Mouse (Mus musculus) heart, adult 9 months (tissue): ENCODE measurements around the gene Tmem208.
A peak's percentile ranks its signal among the peaks of the same experiment; 100 is the strongest.
"Not testable (repeated sequence)": the region's sequence is repeated elsewhere in the genome, so short reads cannot be mapped to it uniquely, and the experiment has no call there.

Experiments used
- DNase-seq, 2 experiments: peaks; one replicate each; pipeline ENCODE4 v3.0.0; 2022; ENCODE audit warnings: low spot score in 2 of 2

The Tmem208 gene

GRCm38 (mm10) chr8:105326141-105326672 is at the start of gene Tmem208, which contains the start of gene Lrrc29:
Tmem208 (plus strand) TSS chr8:105326354.
Lrrc29 (minus strand) TSS chr8:105326278.
- peak; percentile 90 to 96 for DNase-seq

GRCm38 (mm10) chr8:105278911-105279334 is 47.2 kb upstream of the Tmem208 start:
- DNase-seq, result peak; percentile 70 to 81

GRCm38 (mm10) chr8:105280567-105280966 is 45.6 kb upstream of the Tmem208 start:
- DNase-seq, result no peak

GRCm38 (mm10) chr8:105281821-105282220 is 44.3 kb upstream of the Tmem208 start:
- DNase-seq, result no peak

- DNase-seq, result no peak
These were observed 43.9 kb upstream of the Tmem208 start for GRCm38 (mm10) chr8:105282239-105282638.

GRCm38 (mm10) chr8:105283074-105283473 is 43.1 kb upstream of the Tmem208 start:
- DNase-seq, result no peak

- no peak for DNase-seq
These were observed 40.6 kb upstream of the Tmem208 start for GRCm38 (mm10) chr8:105285514-105285913.

- no peak for DNase-seq
These were observed 39.2 kb upstream of the Tmem208 start for GRCm38 (mm10) chr8:105286907-105287306.

GRCm38 (mm10) chr8:105288231-105288630 is 37.9 kb upstream of the Tmem208 start:
- DNase-seq, result no peak

GRCm38 (mm10) chr8:105288958-105289732 is 37.0 kb upstream of the Tmem208 start:
- DNase-seq, result peak; percentile 91 to 92

- no peak for DNase-seq
These were observed 36.2 kb upstream of the Tmem208 start, which contains the start of gene 4931428F04Rik for GRCm38 (mm10) chr8:105289805-105290460. 4931428F04Rik (minus strand) TSS chr8:105289864.

- peak; percentile 65 to 82 for DNase-seq
These were observed 35.4 kb upstream of the Tmem208 start for GRCm38 (mm10) chr8:105290554-105291314.

GRCm38 (mm10) chr8:105291364-105291763 is 34.8 kb upstream of the Tmem208 start:
- DNase-seq, result not testable (repeated sequence)

- DNase-seq, result not testable (repeated sequence)
These were observed 34.4 kb upstream of the Tmem208 start for GRCm38 (mm10) chr8:105291802-105292201.

- DNase-seq, result no peak
These were observed 33.7 kb upstream of the Tmem208 start for GRCm38 (mm10) chr8:105292471-105292870.

GRCm38 (mm10) chr8:105293405-105293804 is 32.7 kb upstream of the Tmem208 start:
- no peak for DNase-seq

- DNase-seq, result no peak
These were observed 31.4 kb upstream of the Tmem208 start for GRCm38 (mm10) chr8:105294776-105295175.

GRCm38 (mm10) chr8:105295256-105295655 is 30.9 kb upstream of the Tmem208 start:
- DNase-seq, result no peak

- DNase-seq, result peak in 1 of 2 experiments; percentile 48
These were observed 30.1 kb upstream of the Tmem208 start, which contains the start of gene Exoc3l for GRCm38 (mm10) chr8:105295895-105296573. Exoc3l (minus strand) TSS chr8:105296101.

GRCm38 (mm10) chr8:105297511-105298192 is 28.5 kb upstream of the Tmem208 start, which contains the start of gene E2f4:
E2f4 (plus strand) TSS chr8:105297663.
- peak; percentile 93 for DNase-seq
